Mouse (Mus musculus) liver, embryonic 14.5 days (tissue): ENCODE data around the gene Osbpl3.

Source experiments
- CTCF ChIP-seq: IDR thresholded peaks from 2 replicates; pipeline ENCODE4 v1.5.1; 2016; ENCODE audit warnings: antibody characterized with exemption, low read depth, control low read depth
- EP300 ChIP-seq: IDR thresholded peaks from 2 replicates; pipeline ENCODE4 v1.6.1; 2016; ENCODE audit warnings: antibody characterized with exemption, low read depth

GRCm38 (mm10) chr6:50333346-50333745, 122.7 kb downstream of the Osbpl3 start:
- TF ChIP-seq CTCF (no peak), EP300 (no peak)
